Mouse (Mus musculus) erythroid progenitor cell, adult 5-6 weeks (primary cell): ENCODE data around the gene Slc15a4. TPM values are rescaled to one million over a fixed set of nuclear protein-coding genes. Genes with fewer than 3 reads are reported as not detected.

Experiments
- ATAC-seq: replicated peaks from 2 replicates; pipeline ENCODE4 v1.8.0; 2016; ENCODE audit warnings: moderate number of reproducible peaks, mild to moderate bottlenecking, moderate TSS enrichment, inconsistent platforms; ENCODE audit not compliant: poor library complexity, low FRiP score, severe bottlenecking
- total RNA-seq, 2 experiments: library from RNA; stranded (forward) in 1 of 2; stranded (reverse) in 1 of 2; fragments of 150-400 nt in 1 of 2; fragments of 186-747, 209-891 nt in 1 of 2; gene quantifications; 2 replicates each; pipeline versions ENCODE4 v1.2.3 to v1.2.4; 2015 to 2017; ENCODE audit warnings: low replicate concordance in 2 of 2

Slc15a4 gene
- total RNA-seq, 2 experiments from 2014 or later, result 7.3 to 11.3 TPM

DNA sequence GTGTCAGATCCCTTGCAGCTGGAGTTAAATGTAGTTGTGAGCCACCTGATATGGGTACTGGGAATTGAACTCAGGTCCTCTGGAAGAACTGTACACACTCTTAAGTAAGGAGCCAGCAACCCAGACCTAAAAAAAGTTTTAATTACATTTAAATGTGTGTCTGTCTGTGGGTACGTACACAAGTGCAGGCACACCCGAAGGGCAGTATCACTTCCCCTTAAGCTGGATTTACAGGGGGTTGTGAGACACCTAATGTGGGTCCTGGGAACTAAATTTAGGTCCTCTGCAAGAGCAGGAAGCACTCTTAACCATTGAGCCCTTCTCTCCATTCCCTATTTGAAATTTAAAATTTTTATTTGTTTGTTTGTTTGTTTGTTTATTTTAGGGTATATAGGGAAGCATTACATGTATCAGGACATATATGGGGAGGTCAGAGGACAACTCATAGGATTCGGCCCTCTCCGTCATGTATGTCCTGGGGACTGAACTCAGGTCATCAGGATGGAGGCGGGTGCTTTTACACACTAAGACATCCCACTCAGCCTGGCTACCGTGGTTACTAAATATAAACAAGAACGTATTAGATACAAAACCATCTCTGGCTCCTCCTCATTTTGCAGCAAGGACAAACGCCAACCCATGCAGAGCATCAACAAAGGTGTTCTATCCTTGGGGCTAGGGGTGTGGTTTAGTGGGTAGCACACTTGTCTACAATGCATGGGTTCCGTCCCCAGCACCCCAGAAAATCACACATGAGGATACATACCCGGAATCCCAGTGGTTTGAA, 8.1 kb downstream of the Slc15a4 start:
- no peak for ATAC-seq

DNA sequence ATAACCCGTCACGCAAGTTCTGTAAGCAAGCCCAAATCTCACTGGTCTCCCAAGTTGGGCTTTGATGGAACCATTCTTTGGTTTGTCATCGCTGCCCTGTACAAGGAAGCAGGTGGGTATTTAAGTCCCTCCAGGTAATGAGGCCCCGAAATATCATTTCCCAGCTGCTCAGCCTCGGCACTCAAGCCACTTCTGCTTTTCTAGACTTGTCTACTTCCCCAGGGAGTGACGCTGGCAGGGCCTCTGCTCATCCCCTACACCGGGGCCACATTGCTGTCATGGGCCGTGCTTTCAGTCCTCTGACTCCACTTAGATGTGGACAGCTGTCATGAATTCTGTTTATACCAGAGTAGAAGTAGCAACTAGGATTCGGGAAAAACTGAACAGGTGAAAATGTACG, 11.6 kb downstream of the Slc15a4 start:
- ATAC-seq, result no peak

DNA sequence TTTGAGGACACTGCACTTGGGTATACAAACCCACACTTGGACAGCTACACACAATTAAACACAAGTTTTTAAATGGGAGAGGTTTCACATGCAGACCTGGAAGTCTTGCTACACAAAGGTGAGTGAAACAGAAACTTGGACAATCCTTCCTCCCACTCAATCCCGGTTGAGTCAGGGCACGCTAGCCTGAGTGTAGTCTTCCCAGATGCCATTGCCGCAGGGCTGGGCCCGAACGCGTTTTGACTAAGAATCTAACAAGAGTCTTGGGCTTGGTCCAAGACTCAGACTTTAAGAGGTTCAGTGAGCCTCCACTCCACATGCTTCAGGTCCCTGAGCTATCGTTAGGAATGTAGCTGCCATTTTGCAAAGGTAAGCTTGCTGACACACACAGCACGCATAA, 12.3 kb downstream of the Slc15a4 start:
- ATAC-seq, result no peak

DNA sequence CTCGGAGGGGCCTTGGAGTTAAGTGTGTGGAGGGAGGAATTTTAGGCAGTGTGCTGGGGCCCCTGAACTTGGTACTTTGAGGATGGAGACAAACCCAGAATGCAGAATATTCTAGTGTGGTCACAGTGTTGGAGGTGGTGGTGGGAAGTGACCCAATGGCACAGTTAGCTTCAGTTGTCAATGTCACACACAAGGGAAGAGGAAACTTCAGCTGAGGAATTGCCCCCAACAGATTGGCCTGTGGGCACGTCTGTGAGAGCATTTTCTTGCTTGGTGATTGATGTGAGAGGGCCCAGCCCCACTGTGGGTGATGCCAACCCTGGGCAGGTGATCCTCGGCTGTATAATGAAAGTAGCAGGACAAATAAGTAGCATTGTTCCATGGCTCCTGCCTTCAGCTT, 13.9 kb downstream of the Slc15a4 start:
- ATAC-seq, result no peak

DNA sequence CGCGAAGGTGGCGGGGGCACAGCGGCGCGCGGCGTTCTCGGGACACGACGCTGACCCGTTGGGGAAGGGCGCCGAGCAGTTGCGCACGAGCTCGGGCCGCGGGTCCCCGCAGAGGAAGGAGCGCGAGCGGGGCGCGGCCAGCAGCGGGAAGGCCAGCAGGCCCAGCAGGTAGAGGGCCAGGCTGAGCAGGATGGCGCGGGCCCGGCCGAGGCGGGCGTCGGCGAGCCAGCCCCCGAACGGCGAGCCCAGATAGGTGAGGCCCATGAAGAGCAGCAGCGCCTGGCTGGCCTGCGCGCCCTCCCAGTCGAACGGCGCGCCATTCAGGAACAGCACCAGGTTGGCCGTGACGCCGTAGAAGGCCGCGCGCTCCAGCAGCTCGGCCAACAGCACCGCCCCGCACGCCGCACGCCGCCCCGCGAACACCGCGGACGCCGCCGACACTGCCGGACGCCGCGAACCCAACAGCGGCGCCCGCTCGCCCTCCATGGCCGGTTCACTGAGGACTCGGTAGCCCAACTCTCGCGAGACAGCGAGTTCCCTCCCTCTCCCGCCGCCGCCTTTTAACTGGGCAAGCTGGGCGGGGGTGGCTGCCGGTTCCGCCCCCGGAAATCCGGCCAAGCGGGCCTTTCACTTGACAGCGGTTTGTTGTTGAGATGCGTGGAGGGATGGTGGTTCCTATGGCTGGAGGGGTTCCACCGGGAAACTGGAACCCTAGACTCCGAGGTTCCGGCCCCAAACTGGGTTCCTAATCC, 15.6 kb downstream of the Slc15a4 start:
- ATAC-seq, result peak; percentile 97

DNA sequence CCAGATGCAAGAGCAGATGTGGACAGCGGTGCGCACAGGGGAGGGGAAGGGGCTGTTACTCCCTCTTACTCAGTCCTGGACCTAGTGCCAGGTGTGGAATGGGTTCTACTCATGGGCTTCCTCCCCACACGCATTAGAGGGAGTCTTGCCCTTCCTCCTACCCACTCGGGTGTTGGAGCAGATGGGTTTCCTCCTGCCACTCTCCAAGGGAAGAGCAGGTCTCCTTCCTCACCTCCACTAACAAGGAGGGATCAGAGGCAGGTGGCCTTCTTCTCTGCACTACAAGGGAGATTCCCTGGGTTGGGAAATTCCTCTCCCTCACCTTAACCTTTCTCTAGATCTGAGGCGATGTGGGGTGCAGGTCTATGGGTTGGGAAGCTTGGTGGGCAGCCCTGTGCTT, 16.5 kb downstream of the Slc15a4 start:
- no peak; the same call in 1 of the 2 replicates for ATAC-seq

DNA sequence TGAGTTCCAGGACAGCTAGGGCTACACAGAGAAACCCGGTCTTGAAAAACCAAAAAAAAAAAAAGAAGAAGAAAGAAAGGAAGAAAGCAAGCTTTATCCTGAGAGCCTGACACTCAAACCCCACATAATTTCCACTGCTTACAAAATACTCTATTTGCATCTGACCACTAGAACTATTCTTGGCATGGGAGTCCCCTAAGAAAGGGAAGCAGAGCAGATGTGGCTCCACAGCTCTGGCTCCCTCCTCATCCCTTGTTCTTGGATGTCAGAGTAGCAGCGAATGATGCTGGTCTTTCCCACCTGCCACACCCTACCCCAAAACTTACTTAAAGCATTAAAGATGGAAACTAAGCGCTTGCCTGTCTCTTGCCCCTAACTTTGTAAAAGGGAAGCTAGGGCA, 17.2 kb downstream of the Slc15a4 start:
- ATAC-seq, result no peak

DNA sequence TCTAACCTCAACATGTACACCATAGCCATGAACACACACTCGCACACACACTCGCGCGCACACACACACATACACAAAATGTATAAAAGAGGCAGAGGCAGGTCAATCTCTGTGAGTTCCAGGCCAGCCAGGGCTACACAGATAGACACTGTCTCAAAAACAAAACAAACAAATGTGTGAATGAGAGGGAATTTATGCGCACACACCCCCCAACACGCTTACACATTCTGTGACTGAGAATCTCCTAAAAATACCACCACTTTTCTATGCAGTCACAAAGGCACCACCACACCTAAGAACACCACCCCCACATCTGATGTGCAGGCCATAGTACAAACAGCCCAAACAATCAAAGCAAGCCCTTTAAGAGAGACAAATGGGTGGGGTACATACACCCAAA, 20.3 kb downstream of the Slc15a4 start:
- no peak for ATAC-seq

DNA sequence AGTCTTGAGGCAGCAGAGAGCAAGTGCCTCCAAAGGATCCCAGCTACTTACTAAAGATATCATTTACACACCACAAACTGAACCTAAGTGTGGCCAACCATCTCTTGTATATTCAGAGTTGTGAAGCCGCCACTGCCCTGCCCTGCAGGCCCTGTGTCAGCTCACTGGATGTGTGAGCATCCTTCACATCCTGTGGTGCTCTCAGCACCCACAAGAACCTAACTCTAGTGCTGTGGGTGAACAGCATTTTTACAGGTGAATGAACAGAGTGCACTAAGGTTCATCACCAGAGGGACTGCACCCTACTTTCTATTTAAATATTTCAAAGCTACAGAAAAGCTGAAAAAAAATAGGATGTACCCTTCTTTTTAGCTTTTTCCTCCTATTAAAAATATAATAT, 20.8 kb downstream of the Slc15a4 start:
- no peak for ATAC-seq

DNA sequence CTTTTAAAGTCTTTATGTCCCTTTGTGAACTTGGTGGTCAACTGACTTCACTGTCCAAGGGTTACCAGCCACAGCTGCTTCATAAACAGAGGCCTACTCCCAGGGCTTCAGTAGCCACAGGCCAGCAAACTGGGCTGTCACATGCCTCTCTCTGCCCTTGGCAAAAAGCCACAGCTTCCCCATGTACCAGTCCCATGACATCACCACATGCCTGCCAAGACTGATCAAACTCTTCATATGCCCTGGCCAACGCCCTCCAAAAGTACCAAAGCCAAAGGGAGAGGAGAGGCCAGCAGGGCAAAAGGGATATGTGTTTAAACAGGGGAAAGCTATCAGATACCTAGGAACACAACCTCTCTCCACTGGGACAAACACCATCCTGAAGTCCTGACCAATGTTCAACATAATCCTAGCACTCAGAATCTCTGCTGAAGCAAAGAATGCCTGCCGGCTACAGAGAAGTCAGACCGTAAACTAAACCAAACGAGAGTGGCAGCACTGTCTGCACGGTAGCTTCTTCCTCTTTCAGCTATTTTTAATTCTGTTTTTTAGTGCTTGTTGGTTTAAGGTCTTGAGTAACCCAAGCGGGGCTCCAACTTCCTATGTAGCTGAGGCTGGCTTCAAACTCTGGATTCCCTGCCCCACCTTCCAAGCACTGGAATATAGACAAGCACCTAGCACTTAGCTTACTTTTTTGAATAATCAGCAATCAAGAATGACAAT, 21.7 kb downstream of the Slc15a4 start:
- peak; percentile 64; the same call in 1 of the 2 replicates for ATAC-seq

DNA sequence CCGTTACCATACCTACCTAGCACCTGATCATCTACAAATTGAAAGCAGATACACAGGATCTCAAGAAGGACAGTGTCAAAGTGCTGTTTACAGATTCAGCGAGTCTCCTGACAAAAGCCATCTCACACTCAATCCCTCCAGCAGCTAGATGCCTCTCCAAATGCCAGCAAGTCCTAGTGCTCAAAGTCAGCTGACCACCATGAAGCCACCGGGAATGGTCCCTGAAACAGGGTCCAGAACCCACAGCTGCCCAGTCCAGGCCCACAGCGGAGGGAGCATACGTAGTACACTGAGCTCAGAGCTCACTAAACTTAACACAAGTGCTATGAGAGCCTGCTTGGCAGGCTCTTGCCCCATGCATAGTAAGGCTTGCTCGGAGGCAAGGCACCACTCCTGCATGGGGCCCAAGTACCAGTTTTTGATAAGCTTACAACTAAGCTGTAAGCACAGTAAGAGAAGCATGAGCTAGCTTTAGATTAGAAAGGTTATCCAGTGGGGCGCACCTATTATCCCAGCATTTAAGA, 23.4 kb downstream of the Slc15a4 start:
- ATAC-seq, result no peak

DNA sequence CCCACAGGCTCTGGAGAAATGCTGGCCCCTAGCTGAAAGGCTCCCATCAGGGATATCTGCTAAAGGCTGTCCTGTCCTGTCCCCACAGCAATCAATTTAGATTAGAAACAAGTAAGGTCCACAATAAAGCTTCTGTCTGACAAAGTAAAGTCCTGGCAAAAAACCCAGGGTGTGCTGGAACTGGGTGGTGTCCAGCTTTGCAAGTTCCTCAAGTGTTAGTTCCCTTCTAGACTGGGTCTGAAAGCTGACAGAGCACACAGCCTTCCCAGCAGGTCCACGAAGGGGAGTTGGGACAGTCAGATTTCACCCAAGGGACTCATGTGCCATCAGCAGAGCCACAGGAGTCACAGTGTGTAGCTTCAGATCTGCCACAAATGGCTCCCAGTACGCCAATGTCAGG, 25.2 kb downstream of the Slc15a4 start:
- no peak for ATAC-seq

DNA sequence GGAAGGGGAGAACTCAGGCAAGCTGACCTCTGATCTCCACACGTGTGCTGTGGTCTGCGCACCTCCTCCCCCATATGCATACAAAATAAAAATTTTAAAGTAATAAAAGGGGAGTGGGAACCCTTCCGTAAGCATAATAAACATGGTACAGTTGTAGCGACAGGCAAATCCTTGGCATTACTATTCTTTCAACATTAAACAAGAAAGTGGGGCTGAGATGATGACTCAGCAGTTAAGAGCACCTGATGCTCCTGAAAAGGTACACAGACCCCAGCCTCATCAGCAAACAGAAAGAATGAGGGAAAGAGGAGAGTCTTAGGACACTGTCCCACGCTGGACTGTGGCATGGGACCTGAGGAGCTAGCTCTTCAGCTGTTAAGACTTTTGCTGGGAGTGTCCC, 29.7 kb downstream of the Slc15a4 start:
- no peak for ATAC-seq

DNA sequence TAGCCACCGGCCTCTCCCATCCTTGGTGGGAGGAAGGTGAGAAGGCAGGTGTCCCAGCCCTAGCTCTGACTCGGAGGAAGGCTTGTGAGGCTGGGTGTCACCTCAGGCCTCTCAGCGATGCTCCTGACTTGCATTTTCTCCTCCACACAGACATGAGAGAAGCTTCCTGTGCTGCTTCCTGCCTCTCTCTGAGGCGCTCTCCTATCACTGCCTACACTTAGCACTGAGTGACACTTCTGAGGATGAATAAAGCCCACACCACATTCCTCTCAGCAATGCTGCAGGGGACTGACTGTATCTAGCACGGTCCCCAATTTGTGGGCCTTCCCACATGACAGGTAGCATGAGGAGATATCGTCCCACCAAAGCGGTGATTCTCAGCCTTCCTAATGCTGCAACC, 35.8 kb downstream of the Slc15a4 start:
- no peak for ATAC-seq

DNA sequence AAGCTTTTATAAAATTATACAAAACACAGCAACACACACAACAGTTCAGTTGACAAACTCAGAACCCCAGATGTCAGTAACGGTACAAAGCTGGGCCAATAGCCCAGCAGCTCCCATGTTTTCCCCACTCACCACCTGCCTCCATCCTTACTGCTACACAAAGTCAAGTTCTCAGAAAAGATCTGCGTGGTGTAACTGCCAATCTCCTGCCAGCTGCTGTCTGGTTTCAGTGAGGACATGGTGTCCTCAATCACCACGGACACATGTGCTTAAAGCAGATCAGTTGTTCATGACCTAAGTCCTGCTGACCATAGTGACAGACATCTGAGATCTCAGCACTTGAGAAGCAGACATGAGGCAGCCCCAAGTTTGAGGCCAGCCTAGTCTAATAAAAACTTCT, 37.0 kb downstream of the Slc15a4 start:
- no peak for ATAC-seq

DNA sequence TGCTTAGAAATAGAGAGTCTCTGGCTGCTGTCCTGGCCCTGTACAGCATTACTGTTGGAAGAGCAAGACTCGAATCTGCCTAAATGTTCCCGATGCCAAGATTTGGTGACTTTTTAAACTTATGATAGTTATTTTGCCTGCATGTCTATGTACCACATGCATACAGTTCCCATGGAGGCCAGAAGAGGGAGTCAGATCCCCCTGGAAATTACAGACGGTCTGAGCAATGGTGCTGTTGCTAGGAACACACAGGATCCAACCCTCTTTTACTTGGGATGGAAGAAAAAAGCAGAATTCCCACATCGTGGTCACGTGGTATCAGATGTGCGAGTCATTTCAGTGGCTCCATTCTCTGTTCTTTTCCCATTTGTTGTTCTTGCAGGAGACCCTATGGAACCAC, 39.8 kb downstream of the Slc15a4 start:
- no peak for ATAC-seq

DNA sequence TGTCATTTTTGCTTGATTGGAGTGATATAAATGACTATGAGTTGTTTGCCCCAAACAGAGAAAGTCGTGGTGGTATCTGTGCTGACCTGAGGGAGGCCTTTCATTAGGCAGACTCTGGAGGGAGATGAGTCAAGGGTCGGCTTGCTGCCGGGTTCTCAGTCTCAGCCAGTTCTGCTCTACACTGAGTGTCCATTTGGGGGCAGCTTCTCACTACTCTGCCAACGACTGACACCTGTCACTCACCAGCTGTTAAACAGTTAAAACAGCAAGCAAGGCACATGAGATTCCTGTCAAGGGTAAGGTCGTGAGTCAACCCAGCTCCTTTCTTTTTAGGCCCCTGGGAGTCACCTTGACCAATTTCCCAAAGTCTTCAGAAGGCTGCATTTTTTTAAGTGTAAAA, 40.3 kb downstream of the Slc15a4 start:
- no peak for ATAC-seq

DNA sequence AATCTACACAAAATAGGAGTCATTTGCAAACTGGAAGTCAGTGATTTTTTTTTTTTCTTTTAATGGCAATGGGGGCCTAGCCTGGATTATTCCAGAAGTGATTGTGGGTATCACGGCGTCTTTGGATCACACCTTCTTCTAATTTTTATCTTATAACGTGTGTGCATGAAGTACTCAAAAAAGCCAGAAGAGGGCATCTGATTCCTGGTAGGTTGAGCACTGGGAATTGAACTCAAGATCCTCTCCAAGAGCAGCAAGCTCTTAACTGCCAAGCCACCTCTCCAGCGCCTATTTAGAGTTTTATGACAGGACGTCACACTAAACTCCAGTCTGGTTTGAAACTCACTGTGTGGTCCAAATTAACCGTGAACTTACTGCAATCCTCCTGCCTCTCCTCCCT, 44.8 kb downstream of the Slc15a4 start:
- ATAC-seq, result no peak

DNA sequence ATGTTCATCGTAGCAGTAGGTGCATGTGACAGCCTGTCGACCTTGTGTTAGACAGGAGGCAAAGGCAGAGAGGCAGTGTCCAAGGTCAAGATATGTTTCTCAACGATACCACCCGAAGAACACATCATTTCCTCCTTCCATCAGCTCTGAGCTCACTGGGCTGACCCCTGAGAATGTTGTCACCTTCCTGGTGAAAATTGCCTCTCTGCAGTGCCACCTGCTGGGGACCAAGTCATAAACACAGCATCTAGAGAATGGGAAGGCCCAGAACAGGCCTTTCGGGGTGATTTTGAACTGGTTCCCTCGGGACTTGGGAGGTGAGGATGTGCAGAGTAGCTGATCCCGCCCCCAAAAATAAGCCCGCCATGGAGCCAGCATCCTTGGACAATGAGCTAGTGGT, 49.0 kb downstream of the Slc15a4 start:
- ATAC-seq, result no peak

DNA sequence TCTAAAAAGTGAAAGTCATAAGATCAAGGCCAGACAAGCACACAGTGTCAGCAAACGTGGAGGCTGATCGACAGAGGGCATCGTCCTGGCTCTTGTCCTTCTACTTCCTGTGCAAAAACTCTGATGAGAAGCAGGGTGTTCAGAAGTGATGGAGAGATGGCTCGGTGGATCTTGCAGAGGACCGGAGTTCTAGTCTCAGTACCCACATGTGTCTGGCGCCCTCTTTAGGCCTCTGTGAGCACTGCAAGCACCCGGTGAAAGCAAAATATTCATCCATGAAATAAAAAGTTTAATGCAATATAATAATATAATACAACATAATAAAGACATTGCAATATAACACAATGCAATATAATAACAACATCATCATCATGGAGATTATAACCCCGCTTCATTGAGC, 55.3 kb downstream of the Slc15a4 start:
- no peak for ATAC-seq
